Mouse (Mus musculus): Measurements from ENCODE around the gene Rad51b. TPM values are rescaled to one million over a fixed set of nuclear protein-coding genes. Genes with fewer than 3 reads are reported as not detected.

Gene Rad51b
- polyA plus RNA-seq, 1 experiment from 2014 or later, result 6.6 TPM

GRCm38 (mm10) chr12:79389971-79390370, 92.9 kb downstream of the Rad51b start:
- peaks cover 24% of the 10 kb centered on the region for H3K4me1 ChIP-seq
- H3K9me3 ChIP-seq, result no peaks in the 10 kb centered on the region
- peak overlapping the region; percentile 74; the same call in 1 of the 2 replicates for H3K27ac ChIP-seq
- no peaks in the 10 kb centered on the region for H3K27me3 ChIP-seq (ENCODE audit: insufficient read depth, poor library complexity, severe bottlenecking)
- peak; percentile 80 for DNase-seq (ENCODE audit: low spot score)
- no peak overlapping the region for H3K4me3 ChIP-seq
- no peaks in the 10 kb centered on the region for H3K36me3 ChIP-seq

- Histone ChIP-seq H3K9me3 (no peaks in the 10 kb centered on the region), H3K36me3 (no peaks in the 10 kb centered on the region), H3K27ac (no peak overlapping the region), H3K27me3 (ENCODE audit: insufficient read depth, poor library complexity, severe bottlenecking) (no peaks in the 10 kb centered on the region), H3K4me1 (peaks cover 9% of the 10 kb centered on the region), H3K4me3 (no peak overlapping the region)
- 85% methylated on average over 2 of the region's 2 CpGs for WGBS
- DNase-seq (ENCODE audit: low spot score), result no peak
Observed at GRCm38 (mm10) chr12:79393636-79394035, 96.6 kb downstream of the Rad51b start.

- no peak overlapping the region for H3K27ac ChIP-seq
- no peaks in the 10 kb centered on the region for H3K9me3 ChIP-seq
- H3K4me3 ChIP-seq, result no peak overlapping the region
- no peaks in the 10 kb centered on the region; the same call in 1 of the 2 replicates for H3K4me1 ChIP-seq
- DNase-seq (ENCODE audit: low spot score), result no peak
- no peaks in the 10 kb centered on the region for H3K36me3 ChIP-seq
- 57% methylated on average over 3 of the region's 3 CpGs for WGBS
- no peaks in the 10 kb centered on the region for H3K27me3 ChIP-seq (ENCODE audit: insufficient read depth, poor library complexity, severe bottlenecking)
Observed at GRCm38 (mm10) chr12:79403992-79404391, 106.9 kb downstream of the Rad51b start.

- WGBS, result 52% methylated on average over 1 of the region's 1 CpGs
- no peak for DNase-seq (ENCODE audit: low spot score)
- Histone ChIP-seq H3K4me1 (no peaks in the 10 kb centered on the region; the same call in 1 of the 2 replicates), H3K27me3 (ENCODE audit: insufficient read depth, poor library complexity, severe bottlenecking) (no peaks in the 10 kb centered on the region), H3K27ac (no peak overlapping the region), H3K36me3 (no peaks in the 10 kb centered on the region), H3K9me3 (no peaks in the 10 kb centered on the region), H3K4me3 (no peak overlapping the region)
Observed at GRCm38 (mm10) chr12:79404494-79404893, 107.4 kb downstream of the Rad51b start.

- 82% methylated on average over 2 of the region's 2 CpGs for WGBS
- H3K27ac ChIP-seq, result no peak overlapping the region
- no peak for DNase-seq (ENCODE audit: low spot score)
- no peaks in the 10 kb centered on the region; the same call in 1 of the 2 replicates for H3K4me1 ChIP-seq
- H3K27me3 ChIP-seq (ENCODE audit: insufficient read depth, poor library complexity, severe bottlenecking), result no peaks in the 10 kb centered on the region
- no peaks in the 10 kb centered on the region for H3K36me3 ChIP-seq
- H3K9me3 ChIP-seq, result no peaks in the 10 kb centered on the region
- H3K4me3 ChIP-seq, result no peak overlapping the region
Observed at GRCm38 (mm10) chr12:79408677-79409076, 111.6 kb downstream of the Rad51b start.

- Histone ChIP-seq H3K27me3 (ENCODE audit: insufficient read depth, poor library complexity, severe bottlenecking) (no peaks in the 10 kb centered on the region), H3K4me1 (no peaks in the 10 kb centered on the region; the same call in 1 of the 2 replicates), H3K9me3 (no peaks in the 10 kb centered on the region), H3K4me3 (no peak overlapping the region), H3K36me3 (no peaks in the 10 kb centered on the region), H3K27ac (no peak overlapping the region)
- 61% methylated on average over 4 of the region's 4 CpGs for WGBS
- DNase-seq (ENCODE audit: low spot score), result no peak
Observed at GRCm38 (mm10) chr12:79409126-79409860, 112.2 kb downstream of the Rad51b start.

- no peaks in the 10 kb centered on the region for H3K27me3 ChIP-seq (ENCODE audit: insufficient read depth, poor library complexity, severe bottlenecking)
- WGBS, result 84% methylated on average over 8 of the region's 8 CpGs
- H3K27ac ChIP-seq, result no peak overlapping the region
Observed at GRCm38 (mm10) chr12:79412894-79413507, 115.9 kb downstream of the Rad51b start.

GRCm38 (mm10) chr12:79417360-79417759, 120.3 kb downstream of the Rad51b start:
- Histone ChIP-seq H3K4me1 (0 out of 2 replicates have a peak, but pooled peaks cover 3% of the 10 kb centered on the region), H3K9me3 (no peaks in the 10 kb centered on the region), H3K27me3 (ENCODE audit: insufficient read depth, poor library complexity, severe bottlenecking) (no peaks in the 10 kb centered on the region), H3K36me3 (no peaks in the 10 kb centered on the region), H3K27ac (no peak overlapping the region), H3K4me3 (no peak overlapping the region)
- 84% methylated on average over 6 of the region's 6 CpGs for WGBS
- no peak for DNase-seq (ENCODE audit: low spot score)

More at GRCm38 (mm10) chr12:79412894-79413507, 115.9 kb downstream of the Rad51b start:
- Histone ChIP-seq H3K9me3 (no peaks in the 10 kb centered on the region), H3K4me3 (no peak overlapping the region), H3K4me1 (0 out of 2 replicates have a peak, but pooled peaks cover 2% of the 10 kb centered on the region), H3K36me3 (no peaks in the 10 kb centered on the region)
- DNase-seq (ENCODE audit: low spot score), result no peak

GRCm38 (mm10) chr12:79420605-79421004, 123.5 kb downstream of the Rad51b start:
- no peaks in the 10 kb centered on the region for H3K9me3 ChIP-seq
- H3K4me1 ChIP-seq, result 0 out of 2 replicates have a peak, but pooled peaks cover 3% of the 10 kb centered on the region
- no peaks in the 10 kb centered on the region for H3K27me3 ChIP-seq (ENCODE audit: insufficient read depth, poor library complexity, severe bottlenecking)
- H3K4me3 ChIP-seq, result no peak overlapping the region
- no peak overlapping the region for H3K27ac ChIP-seq
- no peaks in the 10 kb centered on the region for H3K36me3 ChIP-seq
- 16% methylated on average over 6 of the region's 6 CpGs for WGBS
- DNase-seq (ENCODE audit: low spot score), result no peak

- no peak for DNase-seq (ENCODE audit: low spot score)
- H3K4me1 ChIP-seq, result peaks cover 6% of the 10 kb centered on the region
- WGBS, result 49% methylated on average over 7 of the region's 7 CpGs
- no peaks in the 10 kb centered on the region for H3K27me3 ChIP-seq (ENCODE audit: insufficient read depth, poor library complexity, severe bottlenecking)
- no peaks in the 10 kb centered on the region for H3K36me3 ChIP-seq
- H3K27ac ChIP-seq, result peak overlapping the region; percentile 71
- H3K9me3 ChIP-seq, result no peaks in the 10 kb centered on the region
- no peak overlapping the region for H3K4me3 ChIP-seq
Observed at GRCm38 (mm10) chr12:79429507-79430291, 132.6 kb downstream of the Rad51b start.

GRCm38 (mm10) chr12:79431138-79431537, 134.1 kb downstream of the Rad51b start:
- Histone ChIP-seq H3K27ac (no peak overlapping the region), H3K4me1 (peaks cover 6% of the 10 kb centered on the region), H3K9me3 (no peaks in the 10 kb centered on the region), H3K4me3 (no peak overlapping the region), H3K36me3 (no peaks in the 10 kb centered on the region), H3K27me3 (ENCODE audit: insufficient read depth, poor library complexity, severe bottlenecking) (no peaks in the 10 kb centered on the region)
- 69% methylated on average over 4 of the region's 4 CpGs for WGBS
- DNase-seq (ENCODE audit: low spot score), result no peak

GRCm38 (mm10) chr12:79433724-79434442, 136.8 kb downstream of the Rad51b start:
- Histone ChIP-seq H3K27me3 (ENCODE audit: insufficient read depth, poor library complexity, severe bottlenecking) (no peaks in the 10 kb centered on the region), H3K27ac (no peak overlapping the region), H3K9me3 (no peaks in the 10 kb centered on the region), H3K4me3 (no peak overlapping the region), H3K4me1 (peaks cover 6% of the 10 kb centered on the region), H3K36me3 (no peaks in the 10 kb centered on the region)
- no peak for DNase-seq (ENCODE audit: low spot score)
- WGBS, result 73% methylated on average over 7 of the region's 7 CpGs
